Mouse (Mus musculus): Measurements from ENCODE around the gene Foxo3.

DNA sequence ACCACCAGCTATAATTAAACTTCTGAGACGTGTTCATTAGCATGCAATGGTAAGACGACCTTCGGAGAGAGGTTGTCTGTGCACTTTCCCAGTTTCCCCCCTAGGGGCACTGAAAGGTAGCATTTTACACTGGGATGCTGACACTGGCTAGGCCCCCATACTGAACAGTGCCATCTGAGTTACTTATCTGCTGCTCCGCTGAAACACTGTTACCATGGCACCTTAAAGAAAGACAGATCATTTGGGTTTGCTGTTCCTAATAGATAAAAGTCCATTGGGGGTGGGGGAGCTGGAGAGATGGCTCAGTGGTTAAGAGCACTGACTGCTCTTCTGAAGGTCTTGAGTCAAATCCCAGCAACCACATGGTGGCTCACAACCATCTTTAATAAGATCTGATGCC lies 20.0 kb upstream of the Foxo3 start:
- TF ChIP-seq CTCF (IDR thresholded peaks at IDR 0.05; ENCODE audit: low read depth) (peak; percentile 27; the same call in 1 of the 2 replicates), EP300 (IDR thresholded peaks at IDR 0.05; ENCODE audit: low read depth) (peak; percentile 74)

Measured in liver, embryonic 14.5 days (tissue).